Mouse (Mus musculus): Measurements from ENCODE around the gene Rnf144b. TPM values are rescaled to one million over a fixed set of nuclear protein-coding genes. Genes with fewer than 3 reads are reported as not detected.
A peak's percentile ranks its signal among the peaks of the same experiment; 100 is the strongest.

Rnf144b gene
- polyA plus RNA-seq, 1 experiment from 2014 or later = 1.1 TPM

GRCm38 (mm10) chr13:47228626-47229190, 106.3 kb downstream of the Rnf144b start:
- Histone ChIP-seq H3K4me1 (ENCODE audit: control insufficient read depth, insufficient read depth, low read depth, low read length) (peaks cover 13% of the 10 kb centered on the region), H3K4me3 (ENCODE audit: low read length) (no peak overlapping the region), H3K9ac (ENCODE audit: low read depth, low read length) (no peak overlapping the region), H3K4me2 (ENCODE audit: low read length) (no peak overlapping the region), H3K27ac (ENCODE audit: low read depth, low read length) (no peak overlapping the region), H3K27me3 (replicated peaks; ENCODE audit: control insufficient read depth, insufficient read depth, low read length) (no peaks in the 10 kb centered on the region), H3K36me3 (ENCODE audit: control insufficient read depth, insufficient read depth, low read length) (no peaks in the 10 kb centered on the region), H3K9me3 (ENCODE audit: control insufficient read depth, low read length) (no peaks in the 10 kb centered on the region)
- WGBS = 83% methylated on average over 12 of the region's 12 CpGs
- ATAC-seq = no peak

GRCm38 (mm10) chr13:47232163-47232562, 109.7 kb downstream of the Rnf144b start:
- Histone ChIP-seq H3K4me2 (ENCODE audit: low read length) (no peak overlapping the region), H3K36me3 (ENCODE audit: control insufficient read depth, insufficient read depth, low read length) (no peaks in the 10 kb centered on the region), H3K27me3 (replicated peaks; ENCODE audit: control insufficient read depth, insufficient read depth, low read length) (no peaks in the 10 kb centered on the region), H3K9me3 (ENCODE audit: control insufficient read depth, low read length) (no peaks in the 10 kb centered on the region), H3K4me1 (ENCODE audit: control insufficient read depth, insufficient read depth, low read depth, low read length) (no peaks in the 10 kb centered on the region), H3K9ac (ENCODE audit: low read depth, low read length) (no peak overlapping the region), H3K4me3 (ENCODE audit: low read length) (no peak overlapping the region), H3K27ac (ENCODE audit: low read depth, low read length) (no peak overlapping the region)
- no peak for ATAC-seq
- 73% methylated on average over 6 of the region's 6 CpGs for WGBS

- Histone ChIP-seq H3K9ac (ENCODE audit: low read depth, low read length) (no peak overlapping the region), H3K4me2 (ENCODE audit: low read length) (no peak overlapping the region), H3K27me3 (replicated peaks; ENCODE audit: control insufficient read depth, insufficient read depth, low read length) (no peaks in the 10 kb centered on the region), H3K4me1 (ENCODE audit: control insufficient read depth, insufficient read depth, low read depth, low read length) (no peaks in the 10 kb centered on the region), H3K4me3 (ENCODE audit: low read length) (no peak overlapping the region), H3K27ac (ENCODE audit: low read depth, low read length) (no peak overlapping the region), H3K36me3 (ENCODE audit: control insufficient read depth, insufficient read depth, low read length) (no peaks in the 10 kb centered on the region), H3K9me3 (ENCODE audit: control insufficient read depth, low read length) (no peaks in the 10 kb centered on the region)
- 85% methylated on average over 8 of the region's 8 CpGs for WGBS
- no peak for ATAC-seq
Measured at GRCm38 (mm10) chr13:47237376-47237775, 114.9 kb downstream of the Rnf144b start.

GRCm38 (mm10) chr13:47238131-47238530, 115.7 kb downstream of the Rnf144b start:
- H3K36me3 ChIP-seq (ENCODE audit: control insufficient read depth, insufficient read depth, low read length) = no peaks in the 10 kb centered on the region
- H3K4me1 ChIP-seq (ENCODE audit: control insufficient read depth, insufficient read depth, low read depth, low read length) = no peaks in the 10 kb centered on the region
- no peak overlapping the region for H3K27ac ChIP-seq (ENCODE audit: low read depth, low read length)
- no peak overlapping the region for H3K4me2 ChIP-seq (ENCODE audit: low read length)
- 76% methylated on average over 17 of the region's 17 CpGs for WGBS
- no peak overlapping the region for H3K9ac ChIP-seq (ENCODE audit: low read depth, low read length)
- no peak overlapping the region for H3K4me3 ChIP-seq (ENCODE audit: low read length)
- ATAC-seq = no peak
- no peaks in the 10 kb centered on the region for H3K27me3 ChIP-seq (replicated peaks; ENCODE audit: control insufficient read depth, insufficient read depth, low read length)
- H3K9me3 ChIP-seq (ENCODE audit: control insufficient read depth, low read length) = no peaks in the 10 kb centered on the region

GRCm38 (mm10) chr13:47243569-47243968, 121.1 kb downstream of the Rnf144b start:
- 90% methylated on average over 6 of the region's 6 CpGs for WGBS
- no peak overlapping the region for H3K27ac ChIP-seq (ENCODE audit: low read depth, low read length)
- no peaks in the 10 kb centered on the region for H3K9me3 ChIP-seq (ENCODE audit: control insufficient read depth, low read length)
- H3K36me3 ChIP-seq (ENCODE audit: control insufficient read depth, insufficient read depth, low read length) = no peaks in the 10 kb centered on the region
- H3K9ac ChIP-seq (ENCODE audit: low read depth, low read length) = no peak overlapping the region
- H3K27me3 ChIP-seq (replicated peaks; ENCODE audit: control insufficient read depth, insufficient read depth, low read length) = no peaks in the 10 kb centered on the region
- no peak overlapping the region for H3K4me3 ChIP-seq (ENCODE audit: low read length)
- no peak for ATAC-seq
- no peak overlapping the region for H3K4me2 ChIP-seq (ENCODE audit: low read length)
- H3K4me1 ChIP-seq (ENCODE audit: control insufficient read depth, insufficient read depth, low read depth, low read length) = no peaks in the 10 kb centered on the region; the same call in 1 of the 2 replicates

GRCm38 (mm10) chr13:47244771-47245170, 122.3 kb downstream of the Rnf144b start:
- no peak overlapping the region for H3K4me3 ChIP-seq (ENCODE audit: low read length)
- no peaks in the 10 kb centered on the region for H3K9me3 ChIP-seq (ENCODE audit: control insufficient read depth, low read length)
- no peak overlapping the region for H3K9ac ChIP-seq (ENCODE audit: low read depth, low read length)
- no peaks in the 10 kb centered on the region; the same call in 1 of the 2 replicates for H3K4me1 ChIP-seq (ENCODE audit: control insufficient read depth, insufficient read depth, low read depth, low read length)
- no peak overlapping the region for H3K4me2 ChIP-seq (ENCODE audit: low read length)
- WGBS = 39% methylated on average over 11 of the region's 11 CpGs
- peak; percentile 79 for ATAC-seq
- H3K27me3 ChIP-seq (replicated peaks; ENCODE audit: control insufficient read depth, insufficient read depth, low read length) = no peaks in the 10 kb centered on the region
- no peak overlapping the region for H3K27ac ChIP-seq (ENCODE audit: low read depth, low read length)
- no peaks in the 10 kb centered on the region for H3K36me3 ChIP-seq (ENCODE audit: control insufficient read depth, insufficient read depth, low read length)

- no peak overlapping the region for H3K9ac ChIP-seq (ENCODE audit: low read depth, low read length)
- H3K36me3 ChIP-seq (ENCODE audit: control insufficient read depth, insufficient read depth, low read length) = no peaks in the 10 kb centered on the region
- H3K9me3 ChIP-seq (ENCODE audit: control insufficient read depth, low read length) = no peaks in the 10 kb centered on the region
- no peak for ATAC-seq
- no peak overlapping the region for H3K4me3 ChIP-seq (ENCODE audit: low read length)
- no peak overlapping the region for H3K4me2 ChIP-seq (ENCODE audit: low read length)
- no peak overlapping the region for H3K27ac ChIP-seq (ENCODE audit: low read depth, low read length)
- WGBS = 68% methylated on average over 10 of the region's 10 CpGs
- H3K27me3 ChIP-seq (replicated peaks; ENCODE audit: control insufficient read depth, insufficient read depth, low read length) = no peaks in the 10 kb centered on the region
- no peaks in the 10 kb centered on the region; the same call in 1 of the 2 replicates for H3K4me1 ChIP-seq (ENCODE audit: control insufficient read depth, insufficient read depth, low read depth, low read length)
Measured at GRCm38 (mm10) chr13:47246459-47246858, 124.0 kb downstream of the Rnf144b start.

- Histone ChIP-seq H3K27me3 (replicated peaks; ENCODE audit: control insufficient read depth, insufficient read depth, low read length) (no peaks in the 10 kb centered on the region), H3K9ac (ENCODE audit: low read depth, low read length) (no peak overlapping the region), H3K4me2 (ENCODE audit: low read length) (no peak overlapping the region), H3K4me3 (ENCODE audit: low read length) (no peak overlapping the region), H3K27ac (ENCODE audit: low read depth, low read length) (no peak overlapping the region), H3K36me3 (ENCODE audit: control insufficient read depth, insufficient read depth, low read length) (no peaks in the 10 kb centered on the region), H3K4me1 (ENCODE audit: control insufficient read depth, insufficient read depth, low read depth, low read length) (no peaks in the 10 kb centered on the region; the same call in 1 of the 2 replicates), H3K9me3 (ENCODE audit: control insufficient read depth, low read length) (no peaks in the 10 kb centered on the region)
- ATAC-seq = no peak
- 76% methylated on average over 13 of the region's 13 CpGs for WGBS
Measured at GRCm38 (mm10) chr13:47247156-47247800, 124.8 kb downstream of the Rnf144b start.

GRCm38 (mm10) chr13:47248289-47249010, 126.0 kb downstream of the Rnf144b start:
- no peak overlapping the region for H3K4me2 ChIP-seq (ENCODE audit: low read length)
- no peaks in the 10 kb centered on the region for H3K36me3 ChIP-seq (ENCODE audit: control insufficient read depth, insufficient read depth, low read length)
- H3K9ac ChIP-seq (ENCODE audit: low read depth, low read length) = no peak overlapping the region
- H3K27me3 ChIP-seq (replicated peaks; ENCODE audit: control insufficient read depth, insufficient read depth, low read length) = no peaks in the 10 kb centered on the region
- H3K4me1 ChIP-seq (ENCODE audit: control insufficient read depth, insufficient read depth, low read depth, low read length) = no peaks in the 10 kb centered on the region; the same call in 1 of the 2 replicates
- peak; percentile 84; the same call in 1 of the 2 replicates for ATAC-seq
- WGBS = 45% methylated on average over 8 of the region's 8 CpGs
- H3K4me3 ChIP-seq (ENCODE audit: low read length) = no peak overlapping the region
- no peak overlapping the region; the same call in 1 of the 2 replicates for H3K27ac ChIP-seq (ENCODE audit: low read depth, low read length)
- no peaks in the 10 kb centered on the region for H3K9me3 ChIP-seq (ENCODE audit: control insufficient read depth, low read length)

All from hindbrain, embryonic 16.5 days (tissue).